Mouse (Mus musculus): ENCODE measurements around the gene Hectd2. TPM values are rescaled to one million over a fixed set of nuclear protein-coding genes. Genes with fewer than 3 reads are reported as not detected.

Gene Hectd2
- polyA plus RNA-seq, 2 experiments: 4.3 to 6.9 TPM

GRCm38 (mm10) chr19:36630361-36630760 is 75.9 kb downstream of the Hectd2 start:
- DNase-seq (ENCODE audit: low spot score): no peak
- Histone ChIP-seq H3K9me3 (ENCODE audit: control insufficient read depth, low read length) (no peaks in the 10 kb centered on the region), H3K9ac (ENCODE audit: low read depth, low read length, severe bottlenecking) (no peak overlapping the region), H3K4me1 (ENCODE audit: control insufficient read depth, insufficient read depth, low read length) (no peaks in the 10 kb centered on the region), H3K27ac (replicated peaks; ENCODE audit: low read depth, low read length) (no peak overlapping the region), H3K4me3 (replicated peaks; ENCODE audit: low read length) (no peak overlapping the region), H3K27me3 (ENCODE audit: control insufficient read depth, insufficient read depth, low read length) (no peaks in the 10 kb centered on the region), H3K36me3 (ENCODE audit: control insufficient read depth, insufficient read depth, low read length) (no peaks in the 10 kb centered on the region), H3K4me2 (replicated peaks; ENCODE audit: low read depth, low read length, severe bottlenecking) (no peak overlapping the region)
- 82% methylated on average over 5 of the region's 5 CpGs for WGBS
- no peak for ATAC-seq (ENCODE audit: low FRiP score, low read depth)
- no peak for TF ChIP-seq POLR2A (IDR thresholded peaks at IDR 0.05; ENCODE audit: borderline replicate concordance, extremely low read depth, insufficient read depth, insufficient read length)

- no peaks in the 10 kb centered on the region for H3K4me1 ChIP-seq (ENCODE audit: control insufficient read depth, insufficient read depth, low read length)
- no peak overlapping the region for H3K27ac ChIP-seq (replicated peaks; ENCODE audit: low read depth, low read length)
- no peak for TF ChIP-seq POLR2A (IDR thresholded peaks at IDR 0.05; ENCODE audit: borderline replicate concordance, extremely low read depth, insufficient read depth, insufficient read length)
- no peaks in the 10 kb centered on the region for H3K27me3 ChIP-seq (ENCODE audit: control insufficient read depth, insufficient read depth, low read length)
- no peak overlapping the region for H3K4me3 ChIP-seq (replicated peaks; ENCODE audit: low read length)
- H3K36me3 ChIP-seq (ENCODE audit: control insufficient read depth, insufficient read depth, low read length): no peaks in the 10 kb centered on the region
- H3K9ac ChIP-seq (ENCODE audit: low read depth, low read length, severe bottlenecking): no peak overlapping the region
- H3K4me2 ChIP-seq (replicated peaks; ENCODE audit: low read depth, low read length, severe bottlenecking): no peak overlapping the region
- WGBS: 82% methylated on average over 7 of the region's 7 CpGs
- H3K9me3 ChIP-seq (ENCODE audit: control insufficient read depth, low read length): no peaks in the 10 kb centered on the region
- no peak for DNase-seq (ENCODE audit: low spot score)
- ATAC-seq (ENCODE audit: low FRiP score, low read depth): no peak
Measured at GRCm38 (mm10) chr19:36634771-36635170, 80.3 kb downstream of the Hectd2 start.

- H3K36me3 ChIP-seq (ENCODE audit: control insufficient read depth, insufficient read depth, low read length): no peaks in the 10 kb centered on the region
- DNase-seq (ENCODE audit: low spot score): no peak
- 87% methylated on average over 3 of the region's 3 CpGs for WGBS
- no peaks in the 10 kb centered on the region; the same call in 1 of the 2 replicates for H3K9me3 ChIP-seq (ENCODE audit: control insufficient read depth, low read length)
- H3K27me3 ChIP-seq (ENCODE audit: control insufficient read depth, insufficient read depth, low read length): no peaks in the 10 kb centered on the region
- H3K4me3 ChIP-seq (replicated peaks; ENCODE audit: low read length): no peak overlapping the region
- H3K9ac ChIP-seq (ENCODE audit: low read depth, low read length, severe bottlenecking): no peak overlapping the region
- TF ChIP-seq POLR2A (IDR thresholded peaks at IDR 0.05; ENCODE audit: borderline replicate concordance, extremely low read depth, insufficient read depth, insufficient read length): no peak
- H3K27ac ChIP-seq (replicated peaks; ENCODE audit: low read depth, low read length): no peak overlapping the region
- ATAC-seq (ENCODE audit: low FRiP score, low read depth): no peak
- no peaks in the 10 kb centered on the region for H3K4me1 ChIP-seq (ENCODE audit: control insufficient read depth, insufficient read depth, low read length)
- no peak overlapping the region for H3K4me2 ChIP-seq (replicated peaks; ENCODE audit: low read depth, low read length, severe bottlenecking)
Measured at GRCm38 (mm10) chr19:36637223-36637622, 82.8 kb downstream of the Hectd2 start.

- no peak overlapping the region for H3K9ac ChIP-seq (ENCODE audit: low read depth, low read length, severe bottlenecking)
- no peak for TF ChIP-seq POLR2A (IDR thresholded peaks at IDR 0.05; ENCODE audit: borderline replicate concordance, extremely low read depth, insufficient read depth, insufficient read length)
- no peaks in the 10 kb centered on the region for H3K36me3 ChIP-seq (ENCODE audit: control insufficient read depth, insufficient read depth, low read length)
- WGBS: 78% methylated on average over 7 of the region's 7 CpGs
- DNase-seq (ENCODE audit: low spot score) (no peak), ATAC-seq (ENCODE audit: low FRiP score, low read depth) (no peak)
- H3K4me1 ChIP-seq (ENCODE audit: control insufficient read depth, insufficient read depth, low read length): no peaks in the 10 kb centered on the region
- H3K27me3 ChIP-seq (ENCODE audit: control insufficient read depth, insufficient read depth, low read length): no peaks in the 10 kb centered on the region
- H3K4me2 ChIP-seq (replicated peaks; ENCODE audit: low read depth, low read length, severe bottlenecking): no peak overlapping the region
- H3K4me3 ChIP-seq (replicated peaks; ENCODE audit: low read length): no peak overlapping the region
- no peaks in the 10 kb centered on the region; the same call in 1 of the 2 replicates for H3K9me3 ChIP-seq (ENCODE audit: control insufficient read depth, low read length)
- no peak overlapping the region for H3K27ac ChIP-seq (replicated peaks; ENCODE audit: low read depth, low read length)
Measured at GRCm38 (mm10) chr19:36637948-36638587, 83.6 kb downstream of the Hectd2 start.

- Histone ChIP-seq H3K4me3 (replicated peaks; ENCODE audit: low read length) (no peak overlapping the region), H3K4me2 (replicated peaks; ENCODE audit: low read depth, low read length, severe bottlenecking) (no peak overlapping the region), H3K36me3 (ENCODE audit: control insufficient read depth, insufficient read depth, low read length) (no peaks in the 10 kb centered on the region), H3K27ac (replicated peaks; ENCODE audit: low read depth, low read length) (no peak overlapping the region), H3K4me1 (ENCODE audit: control insufficient read depth, insufficient read depth, low read length) (no peaks in the 10 kb centered on the region), H3K9me3 (ENCODE audit: control insufficient read depth, low read length) (no peaks in the 10 kb centered on the region; the same call in 1 of the 2 replicates), H3K9ac (ENCODE audit: low read depth, low read length, severe bottlenecking) (no peak overlapping the region), H3K27me3 (ENCODE audit: control insufficient read depth, insufficient read depth, low read length) (no peaks in the 10 kb centered on the region)
- ATAC-seq (ENCODE audit: low FRiP score, low read depth) (no peak), DNase-seq (ENCODE audit: low spot score) (no peak)
- whole genome bisulfite sequencing: 86% methylated on average over 9 of the region's 9 CpGs
- TF ChIP-seq POLR2A (IDR thresholded peaks at IDR 0.05; ENCODE audit: borderline replicate concordance, extremely low read depth, insufficient read depth, insufficient read length): no peak
Measured at GRCm38 (mm10) chr19:36639072-36639471, 84.6 kb downstream of the Hectd2 start.

All from limb, embryonic 14.5 days (tissue).